Mouse (Mus musculus) neural tube, embryonic 15.5 days (tissue): ENCODE measurements at regions not wholly inside any gene's neighbourhood (a gene's known extent, or its start where the extent isn't known, plus 50 kb on each side); places are given as distances from the start of the nearest gene placed in this dataset.

Experiments used
- ATAC-seq: fragments of 200-750 bp; cut with Nextera tagmentation; 2 replicates; pipeline ENCODE4 v1.8.0; 2017; ENCODE audit warnings: mild to moderate bottlenecking, moderate TSS enrichment, moderate library complexity; ENCODE audit not compliant: low FRiP score
- H3K27ac ChIP-seq: fragments of 300-500 bp; sonication (generic); replicated peaks from 2 replicates; pipeline ENCODE4 v1.5.1; 2015; ENCODE audit warnings: mild to moderate bottlenecking, inconsistent platforms
- H3K27me3 ChIP-seq: fragments of 300-500 bp; sonication (generic); replicated peaks from 2 replicates; pipeline ENCODE4 v1.6.1; 2015; ENCODE audit warnings: inconsistent platforms
- H3K36me3 ChIP-seq: fragments of 300-500 bp; sonication (generic); 2 replicates; pipeline ENCODE4 v1.6.1; 2015; ENCODE audit warnings: inconsistent platforms
- H3K4me1 ChIP-seq: fragments of 300-500 bp; sonication (generic); 2 replicates; pipeline ENCODE4 v1.6.1; 2015; ENCODE audit warnings: inconsistent platforms
- H3K4me2 ChIP-seq: fragments of 300-500 bp; sonication (generic); 2 replicates; pipeline ENCODE4 v1.6.1; 2015; ENCODE audit warnings: inconsistent platforms, mild to moderate bottlenecking, moderate library complexity
- H3K4me3 ChIP-seq: fragments of 300-500 bp; sonication (generic); replicated peaks from 2 replicates; pipeline ENCODE4 v1.5.1; 2015; ENCODE audit warnings: mild to moderate bottlenecking, inconsistent platforms
- H3K9ac ChIP-seq: fragments of 300-500 bp; sonication (generic); replicated peaks from 2 replicates; pipeline ENCODE4 v1.6.1; 2015; ENCODE audit warnings: mild to moderate bottlenecking, inconsistent platforms
- H3K9me3 ChIP-seq: fragments of 300-500 bp; sonication (generic); replicated peaks from 2 replicates; pipeline ENCODE4 v1.6.1; 2016; ENCODE audit warnings: inconsistent platforms
- WGBS: fragments of 180-500 bp; shearing (Covaris S2); methylation state at CpG from one replicate; pipeline ENCODE4 v1.1.7; 2015; ENCODE audit warnings: mixed read lengths; 5-methylcytosine and 5-hydroxymethylcytosine counted together

DNA sequence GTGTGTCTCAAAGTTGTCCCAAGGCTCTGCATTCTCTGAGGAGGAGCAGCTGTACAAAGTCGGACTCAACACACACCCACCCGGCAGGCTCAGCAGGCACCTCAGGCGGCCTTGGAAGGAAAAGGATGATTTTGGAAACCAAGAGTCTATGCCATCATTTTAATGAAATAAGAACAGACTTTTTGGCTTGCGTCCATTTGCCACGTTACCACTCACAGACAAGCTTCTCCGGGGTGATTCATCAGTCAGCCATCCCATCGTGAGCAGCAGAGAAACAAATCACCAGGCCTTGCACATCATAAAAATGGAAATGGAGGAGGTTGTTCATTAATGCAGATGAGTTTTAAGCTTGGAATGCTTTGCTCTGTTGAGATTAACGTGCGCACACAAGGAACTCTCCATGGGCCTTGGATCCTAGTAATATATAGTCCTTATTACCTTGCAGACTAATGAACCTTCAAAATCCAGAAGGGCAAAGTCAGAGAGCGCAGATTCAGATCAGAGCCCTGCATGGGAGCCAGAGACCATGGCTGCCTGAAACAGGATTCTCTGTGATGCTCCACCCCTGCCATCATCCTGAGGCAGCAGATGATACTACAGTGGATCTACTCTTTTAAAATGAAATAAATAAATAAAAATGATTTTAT, 198.5 kb downstream of the Actr3 start:
- H3K27ac ChIP-seq, result no peak overlapping the region
- H3K4me1 ChIP-seq, result no peaks in the 10 kb centered on the region
- no peak overlapping the region for H3K4me2 ChIP-seq
- H3K27me3 ChIP-seq, result no peaks in the 10 kb centered on the region
- no peaks in the 10 kb centered on the region for H3K36me3 ChIP-seq
- no peak for ATAC-seq
- H3K4me3 ChIP-seq, result no peak overlapping the region
- no peaks in the 10 kb centered on the region for H3K9me3 ChIP-seq
- whole genome bisulfite sequencing, result 63% methylated on average over 10 of the region's 10 CpGs
- H3K9ac ChIP-seq, result no peak overlapping the region

DNA sequence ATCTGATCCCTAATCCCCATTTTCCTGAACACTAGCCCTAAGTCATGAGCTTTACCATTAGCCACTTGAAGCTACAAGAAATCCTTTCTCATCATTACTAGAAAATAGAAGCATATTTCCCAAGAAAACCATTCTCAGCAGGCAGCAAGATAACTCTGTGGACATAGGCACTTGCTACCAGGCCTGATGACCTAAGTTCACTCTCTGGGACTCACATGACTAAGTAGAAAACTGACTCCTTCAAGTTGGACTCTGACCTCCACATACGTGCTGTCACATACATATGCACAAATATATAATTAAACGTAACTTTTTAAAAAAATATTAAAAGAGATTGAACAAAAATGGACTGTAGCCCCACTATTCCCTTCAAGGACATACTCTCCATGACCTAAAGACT, 200.8 kb downstream of the Actr3 start:
- Histone ChIP-seq H3K4me3 (no peak overlapping the region), H3K4me1 (no peaks in the 10 kb centered on the region), H3K27ac (no peak overlapping the region), H3K4me2 (no peak overlapping the region), H3K9me3 (no peaks in the 10 kb centered on the region), H3K27me3 (no peaks in the 10 kb centered on the region), H3K9ac (no peak overlapping the region), H3K36me3 (no peaks in the 10 kb centered on the region)
- ATAC-seq, result no peak
- WGBS, result 85% methylated on average over 2 of the region's 2 CpGs

DNA sequence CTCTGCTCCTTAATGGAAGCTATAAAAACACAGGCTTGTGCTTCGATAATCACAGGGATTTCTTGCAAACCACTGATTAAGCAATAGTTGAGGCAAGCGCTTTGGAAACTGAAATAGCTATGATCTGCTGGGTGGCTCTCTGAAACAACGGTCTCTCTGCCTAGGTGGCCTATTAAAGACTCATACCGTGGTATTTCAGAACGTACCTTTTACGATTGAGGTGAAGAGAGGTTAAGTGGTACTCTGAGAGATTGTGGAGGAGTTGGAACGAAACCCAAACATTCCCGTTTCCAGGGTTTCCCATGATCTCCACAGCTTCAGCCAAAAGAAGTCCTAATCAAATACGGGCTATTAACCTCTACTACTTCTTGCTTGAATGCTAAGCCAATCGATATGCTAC, 212.2 kb downstream of the Actr3 start:
- H3K4me3 ChIP-seq, result no peak overlapping the region
- no peaks in the 10 kb centered on the region for H3K36me3 ChIP-seq
- WGBS, result 80% methylated on average over 10 of the region's 10 CpGs
- H3K27ac ChIP-seq, result no peak overlapping the region
- ATAC-seq, result no peak
- H3K27me3 ChIP-seq, result no peaks in the 10 kb centered on the region
- H3K4me1 ChIP-seq, result no peaks in the 10 kb centered on the region
- H3K9ac ChIP-seq, result no peak overlapping the region
- no peaks in the 10 kb centered on the region for H3K9me3 ChIP-seq
- no peak overlapping the region for H3K4me2 ChIP-seq

DNA sequence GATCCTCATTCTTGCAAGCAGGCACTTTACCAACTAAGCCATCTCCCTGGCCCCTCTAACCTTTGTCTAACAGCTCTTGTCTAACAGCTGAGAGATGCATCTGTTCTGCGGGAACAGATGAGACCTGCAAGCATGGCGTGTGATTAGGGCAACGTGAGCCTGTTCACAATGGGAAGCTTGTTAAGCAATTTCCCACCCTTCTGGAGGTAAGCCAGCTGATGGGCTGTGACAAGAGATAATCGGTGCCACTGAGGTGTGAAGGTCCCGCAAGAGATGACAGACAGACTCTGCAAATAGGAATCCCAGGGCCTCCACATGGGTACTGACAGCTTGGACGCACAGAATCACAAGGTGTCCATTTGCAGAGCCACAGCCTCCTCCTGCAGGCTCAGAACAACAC, 219.3 kb downstream of the Actr3 start:
- H3K9me3 ChIP-seq, result no peaks in the 10 kb centered on the region
- no peak overlapping the region for H3K4me3 ChIP-seq
- no peaks in the 10 kb centered on the region for H3K27me3 ChIP-seq
- 70% methylated on average over 6 of the region's 6 CpGs for WGBS
- no peaks in the 10 kb centered on the region for H3K4me1 ChIP-seq
- H3K9ac ChIP-seq, result no peak overlapping the region
- no peaks in the 10 kb centered on the region for H3K36me3 ChIP-seq
- peak; percentile 38; the same call in 1 of the 2 replicates for ATAC-seq
- no peak overlapping the region for H3K27ac ChIP-seq
- no peak overlapping the region for H3K4me2 ChIP-seq

DNA sequence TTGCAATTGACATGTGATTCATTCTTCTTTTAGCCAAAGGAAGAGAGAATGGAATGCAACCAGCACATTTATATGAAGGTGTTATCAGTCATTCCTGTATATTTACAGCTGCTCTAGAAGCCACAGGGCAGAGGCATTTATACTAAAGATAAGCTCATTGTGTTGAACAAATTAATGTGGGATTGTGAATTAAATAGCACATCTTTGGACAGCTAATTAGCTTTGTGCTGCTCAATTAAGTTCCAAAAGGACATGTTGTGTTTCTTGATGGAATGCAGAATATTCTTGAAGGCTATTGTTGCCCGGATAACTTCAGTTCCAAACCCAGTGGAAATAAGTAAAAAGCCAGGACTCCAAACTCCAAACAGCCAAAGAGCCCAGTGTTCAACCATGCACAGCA, 248.4 kb downstream of the Actr3 start:
- WGBS, result 79% methylated on average over 1 of the region's 1 CpGs
- no peak for ATAC-seq
- H3K4me2 ChIP-seq, result no peak overlapping the region
- no peaks in the 10 kb centered on the region for H3K4me1 ChIP-seq
- no peak overlapping the region for H3K4me3 ChIP-seq
- no peaks in the 10 kb centered on the region for H3K36me3 ChIP-seq
- H3K27ac ChIP-seq, result no peak overlapping the region
- H3K9me3 ChIP-seq, result no peaks in the 10 kb centered on the region
- H3K9ac ChIP-seq, result no peak overlapping the region
- no peaks in the 10 kb centered on the region for H3K27me3 ChIP-seq

DNA sequence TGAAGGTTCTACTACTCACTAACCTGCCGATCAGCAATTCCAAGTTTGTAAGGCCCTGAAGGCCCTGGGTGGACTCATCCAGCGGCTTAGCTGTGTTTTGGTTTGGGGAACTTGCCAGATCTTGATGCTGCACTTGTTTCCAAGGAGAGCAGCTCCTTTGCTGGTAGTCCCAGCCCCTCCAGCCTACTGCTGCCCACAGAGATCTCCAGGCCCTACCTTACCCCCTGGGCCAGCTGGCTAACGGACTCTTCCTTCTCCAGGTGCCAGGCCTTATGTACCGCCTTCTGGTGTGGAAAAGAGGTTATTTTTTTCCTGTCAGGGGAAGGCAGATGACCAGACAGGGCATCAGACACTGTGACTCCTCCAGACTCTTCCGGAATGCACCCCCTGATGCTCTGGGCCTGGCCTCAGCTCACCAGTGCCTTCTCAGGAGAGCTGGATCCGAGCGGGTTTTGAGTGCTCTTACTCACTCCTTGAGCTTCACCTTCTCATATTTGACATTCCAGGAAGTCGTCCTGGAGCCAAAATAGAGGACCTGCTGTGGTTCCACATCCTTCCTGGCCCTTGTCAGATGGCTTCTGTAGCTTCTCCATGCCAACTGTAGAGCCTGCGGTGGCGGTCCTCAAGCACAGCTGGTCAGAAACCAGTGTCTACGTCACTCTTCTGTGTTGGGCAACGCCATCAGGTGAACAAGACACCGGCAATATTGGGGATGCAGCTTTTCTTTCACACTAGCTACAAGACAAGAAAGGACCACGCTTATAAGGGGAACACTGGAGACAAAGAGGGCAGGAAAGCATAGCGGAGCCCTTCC, 259.2 kb downstream of the Actr3 start:
- H3K9me3 ChIP-seq, result no peaks in the 10 kb centered on the region
- H3K27me3 ChIP-seq, result no peaks in the 10 kb centered on the region
- no peak overlapping the region for H3K27ac ChIP-seq
- no peaks in the 10 kb centered on the region for H3K4me1 ChIP-seq
- H3K36me3 ChIP-seq, result no peaks in the 10 kb centered on the region
- H3K4me3 ChIP-seq, result no peak overlapping the region
- no peak overlapping the region for H3K9ac ChIP-seq
- H3K4me2 ChIP-seq, result no peak overlapping the region
- 90% methylated on average over 15 of the region's 15 CpGs for WGBS
- ATAC-seq, result no peak

DNA sequence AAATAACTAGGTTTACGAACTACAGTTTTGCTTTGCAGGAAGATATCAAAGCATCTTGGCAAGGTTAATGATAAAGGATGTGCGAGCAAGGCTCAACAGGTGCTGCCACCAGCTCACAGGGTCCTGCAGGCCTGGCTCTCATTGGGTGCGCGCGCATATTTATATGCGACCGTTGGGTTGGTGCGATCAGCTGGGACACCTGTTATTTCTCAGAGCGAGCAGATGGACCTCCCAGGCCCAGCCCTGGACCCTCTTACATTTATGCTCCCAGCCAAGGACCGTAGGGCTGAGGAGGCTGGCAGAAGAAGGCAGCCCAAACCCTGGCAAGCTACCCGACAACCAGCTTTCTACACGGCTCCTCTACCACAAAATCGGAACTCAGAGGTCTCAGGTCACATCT, 260.8 kb downstream of the Actr3 start:
- Histone ChIP-seq H3K36me3 (no peaks in the 10 kb centered on the region), H3K9ac (no peak overlapping the region), H3K9me3 (no peaks in the 10 kb centered on the region), H3K4me3 (no peak overlapping the region), H3K4me1 (no peaks in the 10 kb centered on the region), H3K27ac (no peak overlapping the region), H3K27me3 (no peaks in the 10 kb centered on the region), H3K4me2 (no peak overlapping the region)
- WGBS, result 93% methylated on average over 13 of the region's 13 CpGs
- no peak for ATAC-seq

DNA sequence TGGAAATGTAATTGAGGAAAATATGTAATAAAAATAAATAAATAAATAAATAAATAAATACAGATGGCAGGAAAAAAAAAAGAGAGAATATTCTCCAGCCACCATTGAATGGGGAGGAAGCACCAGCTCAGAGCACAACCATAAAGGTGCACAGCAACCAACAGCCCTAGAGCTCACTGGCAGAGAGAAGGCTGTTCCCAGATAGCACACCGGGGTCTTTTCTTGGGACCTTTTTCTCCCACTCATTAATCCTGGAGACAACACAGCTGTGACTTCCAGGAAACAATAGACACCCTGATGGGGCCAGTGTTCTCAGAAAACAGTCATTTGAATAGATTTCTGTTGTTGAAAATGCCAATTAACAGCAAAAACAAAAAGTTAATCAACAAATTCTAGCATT, 263.1 kb downstream of the Actr3 start:
- Histone ChIP-seq H3K9ac (no peak overlapping the region), H3K36me3 (no peaks in the 10 kb centered on the region), H3K4me3 (no peak overlapping the region), H3K4me1 (no peaks in the 10 kb centered on the region), H3K27me3 (no peaks in the 10 kb centered on the region), H3K4me2 (no peak overlapping the region), H3K27ac (no peak overlapping the region), H3K9me3 (no peaks in the 10 kb centered on the region)
- ATAC-seq, result no peak
- WGBS, result 39% methylated on average over 1 of the region's 1 CpGs

DNA sequence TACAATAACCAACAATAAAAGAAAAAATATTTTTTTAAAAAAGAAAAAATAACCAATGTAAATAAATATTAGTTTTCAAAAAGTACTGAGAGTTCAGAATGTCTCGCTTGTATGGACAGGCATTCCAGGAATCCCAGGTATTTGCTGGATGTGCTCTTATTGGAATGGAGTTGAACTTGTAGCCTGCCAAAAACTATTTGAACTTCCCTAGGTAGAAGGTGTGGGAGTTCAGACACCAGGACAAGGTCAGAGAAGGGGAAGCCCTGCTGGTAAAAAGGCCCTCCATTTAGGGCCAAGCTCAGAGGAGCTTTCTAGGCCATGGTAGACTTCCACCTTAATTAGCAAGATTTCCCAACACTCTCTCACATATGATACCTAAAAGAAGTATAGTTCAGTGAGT, 270.3 kb downstream of the Actr3 start:
- Histone ChIP-seq H3K9ac (no peak overlapping the region), H3K4me3 (no peak overlapping the region), H3K36me3 (no peaks in the 10 kb centered on the region), H3K27me3 (no peaks in the 10 kb centered on the region), H3K27ac (no peak overlapping the region), H3K4me1 (no peaks in the 10 kb centered on the region), H3K4me2 (no peak overlapping the region), H3K9me3 (no peaks in the 10 kb centered on the region)
- WGBS, result 91% methylated on average over 1 of the region's 1 CpGs
- no peak for ATAC-seq

DNA sequence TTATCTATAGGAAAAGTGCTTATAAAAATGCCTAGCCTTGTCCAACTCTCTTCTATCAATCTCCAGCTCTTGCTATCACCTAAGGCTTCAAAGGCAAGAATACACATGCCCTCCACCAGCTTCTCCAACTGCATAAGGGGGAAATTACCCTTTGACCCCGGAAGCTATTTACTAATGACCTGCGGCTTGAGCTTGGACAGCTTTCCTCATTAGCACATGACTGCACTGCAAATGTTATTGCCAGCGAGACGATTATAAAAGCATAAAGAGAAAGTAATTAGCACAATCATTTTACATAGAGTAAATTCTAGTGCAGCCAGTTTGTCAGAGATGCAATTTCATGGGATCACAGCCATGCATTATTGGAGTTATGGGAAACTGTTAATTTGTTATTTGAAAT, 277.0 kb downstream of the Actr3 start:
- no peaks in the 10 kb centered on the region for H3K9me3 ChIP-seq
- H3K36me3 ChIP-seq, result no peaks in the 10 kb centered on the region
- no peak overlapping the region for H3K9ac ChIP-seq
- no peaks in the 10 kb centered on the region for H3K4me1 ChIP-seq
- no peaks in the 10 kb centered on the region for H3K27me3 ChIP-seq
- 0 out of 2 replicates have a peak, but pooled peaks have one; percentile 45 for ATAC-seq
- H3K27ac ChIP-seq, result no peak overlapping the region
- H3K4me2 ChIP-seq, result no peak overlapping the region
- WGBS, result 58% methylated on average over 4 of the region's 4 CpGs
- H3K4me3 ChIP-seq, result no peak overlapping the region

DNA sequence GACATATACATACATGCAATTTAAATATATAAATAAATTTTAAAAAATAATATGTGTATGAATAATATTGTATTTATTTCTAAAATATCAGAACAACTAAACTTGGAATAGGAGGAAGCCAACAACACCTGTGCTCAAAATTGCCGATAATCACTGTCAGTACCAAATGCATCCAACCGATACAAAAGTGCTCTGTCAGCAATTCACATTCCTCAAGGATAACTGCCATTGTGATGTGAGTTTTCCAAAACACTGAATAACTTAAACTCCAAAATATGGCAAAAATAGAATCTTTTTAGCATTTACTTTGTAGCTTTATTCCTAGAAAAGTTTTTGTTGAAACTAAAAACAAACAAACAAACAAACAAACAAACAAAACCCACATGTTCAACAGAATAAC, 279.4 kb downstream of the Actr3 start:
- Histone ChIP-seq H3K27me3 (no peaks in the 10 kb centered on the region), H3K9me3 (no peaks in the 10 kb centered on the region), H3K4me2 (no peak overlapping the region), H3K27ac (no peak overlapping the region), H3K4me3 (no peak overlapping the region), H3K4me1 (no peaks in the 10 kb centered on the region), H3K9ac (no peak overlapping the region), H3K36me3 (no peaks in the 10 kb centered on the region)
- no peak for ATAC-seq
- 92% methylated on average over 2 of the region's 2 CpGs for WGBS

DNA sequence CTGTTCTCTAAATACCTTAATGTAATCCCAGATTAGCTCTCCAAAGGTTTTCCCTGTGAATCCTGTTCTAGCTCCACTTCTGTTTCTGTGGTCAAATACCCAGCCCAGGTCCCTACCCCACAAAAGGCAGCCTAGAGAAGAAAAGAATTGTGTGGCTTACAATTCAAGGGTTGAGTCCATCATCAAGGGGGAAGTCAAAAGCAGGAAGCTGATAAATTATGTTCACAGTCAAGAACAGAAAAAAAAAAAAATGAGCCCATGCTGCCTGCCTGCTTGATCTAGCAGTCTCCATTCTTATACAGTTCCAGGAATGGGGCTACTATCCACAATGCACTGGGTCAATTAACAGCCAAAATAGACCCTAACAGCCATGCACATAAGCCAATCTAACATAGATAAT, 285.7 kb downstream of the Actr3 start:
- ATAC-seq, result no peak
- no peaks in the 10 kb centered on the region for H3K36me3 ChIP-seq
- no peak overlapping the region for H3K4me2 ChIP-seq
- no peak overlapping the region for H3K27ac ChIP-seq
- H3K9ac ChIP-seq, result no peak overlapping the region
- H3K27me3 ChIP-seq, result no peaks in the 10 kb centered on the region
- no peaks in the 10 kb centered on the region for H3K4me1 ChIP-seq
- no peaks in the 10 kb centered on the region for H3K9me3 ChIP-seq
- H3K4me3 ChIP-seq, result no peak overlapping the region
